Mouse (Mus musculus) lung, embryonic 16.5 days (tissue): ENCODE data around the gene Imp4. TPM values are rescaled to one million over a fixed set of nuclear protein-coding genes. Genes with fewer than 3 reads are reported as not detected.

Source experiments
- ATAC-seq: fragments of 200-750 bp; cut with Nextera tagmentation; 2 replicates; pipeline ENCODE4 v1.8.0; 2017; ENCODE audit warnings: low read depth, mild to moderate bottlenecking, moderate library complexity
- H3K27ac ChIP-seq: fragments of 300-500 bp; sonication (generic); 2 replicates; pipeline ENCODE4 v1.5.1; 2014; ENCODE audit warnings: mild to moderate bottlenecking, control low read depth, low read length
- H3K27me3 ChIP-seq: fragments of 300-500 bp; sonication (generic); 2 replicates; pipeline ENCODE4 v1.6.1; 2014; ENCODE audit warnings: low read depth, low read length, mixed read lengths; ENCODE audit not compliant: control insufficient read depth, insufficient read depth
- H3K36me3 ChIP-seq: fragments of 300-500 bp; sonication (generic); 2 replicates; pipeline ENCODE4 v1.6.1; 2014; ENCODE audit warnings: low read length; ENCODE audit not compliant: control insufficient read depth, insufficient read depth
- H3K4me1 ChIP-seq: fragments of 300-500 bp; sonication (generic); replicated peaks from 2 replicates; pipeline ENCODE4 v1.6.1; 2014; ENCODE audit warnings: low read length, mixed read lengths; ENCODE audit not compliant: control insufficient read depth, insufficient read depth
- H3K4me2 ChIP-seq: fragments of 300-500 bp; sonication (generic); 2 replicates; pipeline ENCODE4 v1.6.1; 2014; ENCODE audit warnings: low read depth, low read length, control low read depth
- H3K4me3 ChIP-seq: fragments of 300-500 bp; sonication (generic); 2 replicates; pipeline ENCODE4 v1.5.1; 2014; ENCODE audit warnings: mild to moderate bottlenecking, low read length, control low read depth
- H3K9ac ChIP-seq: fragments of 300-500 bp; sonication (generic); 2 replicates; pipeline ENCODE4 v1.6.1; 2014; ENCODE audit warnings: low read length, control low read depth
- H3K9me3 ChIP-seq: fragments of 300-500 bp; sonication (generic); 2 replicates; pipeline ENCODE4 v1.6.1; 2016; ENCODE audit warnings: low read length; ENCODE audit not compliant: control insufficient read depth
- WGBS: fragments of 180-500 bp; shearing (Covaris S2); extraction: QIAGEN DNeasy Blood & Tissue Kit; methylation state at CpG from one replicate; pipeline ENCODE4 v1.1.7; 2014; 5-methylcytosine and 5-hydroxymethylcytosine counted together
- polyA plus RNA-seq: library from polyadenylated mRNA; unstranded; fragments of >200 nt; fragmentation: Nextera tagmentation; extraction: Ambion mirVana; gene quantifications from 2 replicates; pipeline ENCODE4 v1.2.1, GENCODE M21; 2015

The Imp4 gene
- polyA plus RNA-seq = 73.8 and 79.4 TPM in 2 replicates

DNA sequence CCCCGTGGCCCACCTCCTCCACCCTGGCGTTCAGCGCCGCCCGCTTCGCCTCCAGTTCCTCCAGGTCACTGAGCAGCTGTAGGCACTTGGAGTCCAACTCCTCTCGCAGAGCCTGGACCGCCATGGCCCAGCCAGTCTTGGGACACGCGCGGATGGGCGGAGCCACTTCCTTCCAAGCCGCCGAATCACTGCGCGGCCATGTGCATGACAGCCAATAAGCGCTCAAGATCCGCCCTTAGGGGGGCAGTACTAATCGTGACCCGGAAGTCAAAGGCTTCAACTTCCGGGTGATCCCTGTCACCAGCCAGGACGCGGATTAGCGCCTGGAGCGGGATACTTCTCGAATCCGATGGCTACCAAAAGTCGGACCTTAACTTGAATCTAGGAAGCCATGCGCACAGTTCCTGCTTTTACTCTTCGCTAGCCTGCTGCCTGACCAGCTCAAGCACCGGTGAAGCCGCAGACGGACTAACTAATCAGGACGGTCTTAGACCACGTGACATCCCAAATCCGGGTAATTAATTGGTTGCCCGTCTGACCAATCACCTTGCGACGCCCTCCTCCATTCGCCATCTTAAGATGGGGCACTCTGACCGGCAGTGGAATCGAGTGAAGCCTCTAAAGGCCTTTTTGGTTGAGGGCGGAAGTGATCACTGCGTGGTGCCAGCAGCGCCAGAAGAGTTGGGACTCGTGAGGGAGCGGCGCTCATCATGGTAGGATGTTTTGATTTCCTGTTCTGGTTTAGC lies at the start of gene Imp4, which contains the start of gene Ccdc115:
Gene Imp4, plus strand, starts transcription at position 637 of the 746 bp plus-strand sequence.
Gene Ccdc115, minus strand, starts transcription at position 458 of the 746 bp plus-strand sequence.
- peak within 1 kb of the TSS; percentile 77 for H3K9ac ChIP-seq
- under 1% methylated on average over 48 of the region's 48 CpGs for WGBS
- peaks cover 24% of the 10 kb centered on the region for H3K36me3 ChIP-seq
- no peaks in the 10 kb centered on the region for H3K9me3 ChIP-seq
- peak within 1 kb of the TSS; percentile 86 for H3K4me2 ChIP-seq
- H3K4me3 ChIP-seq = peak within 1 kb of the TSS; percentile 87
- peak within 1 kb of the TSS; percentile 60 for H3K27ac ChIP-seq
- peaks cover 13% of the 10 kb centered on the region for H3K4me1 ChIP-seq
- no peaks in the 10 kb centered on the region for H3K27me3 ChIP-seq
- ATAC-seq = peak; percentile 96

DNA sequence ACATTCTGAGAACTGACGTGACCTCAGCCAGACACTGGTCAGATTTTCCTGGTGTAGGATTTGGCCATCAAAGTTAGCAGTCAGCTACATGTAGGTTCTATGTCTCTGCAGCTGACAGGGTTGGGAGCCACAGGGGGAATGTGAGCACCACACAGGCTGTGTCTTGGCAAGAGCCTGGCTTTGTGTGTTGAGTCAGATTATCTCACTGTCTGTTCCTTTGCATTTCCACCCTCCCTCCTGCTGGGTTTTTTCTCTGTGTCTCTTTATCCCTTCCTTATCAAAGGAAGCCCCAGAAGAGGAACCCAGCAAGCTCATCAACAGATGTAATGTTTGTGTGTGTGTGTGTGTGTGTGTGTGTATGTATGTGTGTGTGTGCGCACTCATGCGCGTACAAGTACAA lies 43.3 kb upstream of the Imp4 start:
- ATAC-seq = no peak
- Histone ChIP-seq H3K4me3 (no peak overlapping the region), H3K9me3 (no peaks in the 10 kb centered on the region), H3K27ac (no peak overlapping the region), H3K4me1 (no peaks in the 10 kb centered on the region), H3K9ac (no peak overlapping the region), H3K27me3 (no peaks in the 10 kb centered on the region), H3K4me2 (no peak overlapping the region), H3K36me3 (no peaks in the 10 kb centered on the region)
- WGBS = 91% methylated on average over 4 of the region's 4 CpGs

DNA sequence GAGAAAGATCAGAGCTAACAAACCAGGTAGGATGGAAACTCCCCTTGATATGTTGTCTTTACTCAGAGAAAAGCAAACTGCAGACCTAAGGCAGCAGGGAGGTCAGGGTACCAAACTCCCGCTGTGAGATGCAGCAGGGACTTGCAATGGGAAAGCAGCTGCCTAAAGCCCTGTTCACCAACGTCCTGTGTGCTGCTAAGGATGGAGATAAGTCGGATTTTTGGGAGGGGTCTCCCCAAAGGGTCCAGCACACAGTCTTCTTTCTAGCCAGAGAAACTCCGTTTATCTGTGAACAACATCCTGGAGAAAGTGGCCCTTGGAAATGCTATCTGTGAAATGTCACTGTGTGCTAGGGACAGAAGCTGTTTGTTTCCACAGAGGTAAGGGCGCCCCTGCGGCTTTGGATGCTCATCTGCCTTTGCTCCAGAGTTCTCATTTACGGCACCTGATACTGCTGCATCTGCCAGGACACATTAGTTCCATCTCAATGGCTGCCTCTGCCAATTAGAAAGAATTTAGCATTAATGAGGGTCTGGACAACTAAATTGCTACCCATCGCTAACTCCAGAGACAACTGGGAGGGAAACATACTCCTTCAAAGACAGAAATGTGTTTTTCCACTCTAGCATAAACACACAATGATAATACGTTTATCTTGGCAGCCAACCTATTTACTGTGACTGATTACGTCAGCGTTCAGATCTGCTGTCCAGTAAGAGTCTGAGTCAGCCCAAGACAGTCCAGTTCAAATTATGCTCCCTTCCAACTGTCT lies 40.3 kb upstream of the Imp4 start:
- H3K4me1 ChIP-seq = no peaks in the 10 kb centered on the region
- WGBS = 38% methylated on average over 11 of the region's 11 CpGs
- H3K36me3 ChIP-seq = no peaks in the 10 kb centered on the region
- H3K9me3 ChIP-seq = no peaks in the 10 kb centered on the region
- no peak overlapping the region for H3K4me3 ChIP-seq
- H3K27ac ChIP-seq = no peak overlapping the region
- peak; percentile 71; the same call in 1 of the 2 replicates for ATAC-seq
- no peak overlapping the region for H3K4me2 ChIP-seq
- no peaks in the 10 kb centered on the region for H3K27me3 ChIP-seq
- H3K9ac ChIP-seq = no peak overlapping the region

DNA sequence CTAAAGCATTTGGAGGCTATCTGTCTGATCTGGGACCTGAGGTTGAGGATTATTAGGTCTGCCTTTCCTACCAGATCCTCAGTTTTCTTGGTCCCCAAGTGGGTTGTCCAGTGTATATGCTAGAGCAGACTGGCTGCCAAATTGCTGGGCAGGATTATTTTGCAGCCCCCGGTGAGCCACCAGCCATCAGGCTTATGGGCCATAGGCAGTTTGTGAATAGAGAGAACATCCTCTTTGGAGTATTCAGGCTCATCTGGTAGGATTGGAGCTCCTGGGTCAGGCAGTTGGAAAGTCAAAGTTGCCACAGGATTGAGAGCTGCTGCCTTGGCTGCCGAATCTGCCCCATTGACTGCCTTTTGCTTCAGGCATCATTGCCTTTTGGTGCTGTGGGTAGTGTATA lies 11.2 kb upstream of the Imp4 start:
- Histone ChIP-seq H3K4me1 (peaks cover 2% of the 10 kb centered on the region; the same call in 1 of the 2 replicates), H3K27ac (no peak overlapping the region), H3K4me2 (no peak overlapping the region), H3K36me3 (peaks cover 18% of the 10 kb centered on the region), H3K4me3 (no peak overlapping the region), H3K27me3 (no peaks in the 10 kb centered on the region), H3K9me3 (peaks cover 34% of the 10 kb centered on the region), H3K9ac (no peak overlapping the region)
- WGBS = 91% methylated on average over 2 of the region's 2 CpGs
- ATAC-seq = no peak

DNA sequence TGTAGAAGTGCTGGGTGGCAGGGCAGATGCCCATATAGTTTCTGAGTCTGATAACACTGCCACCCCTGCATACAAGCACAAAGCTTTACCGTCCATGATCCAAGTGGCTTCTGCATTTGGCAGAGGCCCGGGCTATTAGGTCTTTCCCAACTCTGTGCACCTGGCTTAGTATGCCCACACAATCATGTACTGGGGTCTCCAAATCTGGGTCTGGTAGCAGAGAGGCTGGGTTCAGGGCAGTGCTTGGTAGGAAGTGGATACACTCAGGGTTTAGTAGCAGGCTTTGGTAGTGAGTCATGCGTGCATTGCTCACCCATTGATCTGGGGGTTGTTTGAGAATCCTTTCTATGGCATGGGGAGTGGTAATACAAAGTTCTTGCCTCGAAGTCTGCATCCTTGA lies 10.4 kb upstream of the Imp4 start:
- Histone ChIP-seq H3K36me3 (peaks cover 18% of the 10 kb centered on the region), H3K4me1 (peaks cover 5% of the 10 kb centered on the region; the same call in 1 of the 2 replicates), H3K27ac (no peak overlapping the region), H3K9me3 (peaks cover 34% of the 10 kb centered on the region), H3K4me2 (no peak overlapping the region), H3K4me3 (no peak overlapping the region), H3K27me3 (no peaks in the 10 kb centered on the region), H3K9ac (no peak overlapping the region)
- WGBS = 94% methylated on average over 4 of the region's 4 CpGs
- ATAC-seq = no peak

DNA sequence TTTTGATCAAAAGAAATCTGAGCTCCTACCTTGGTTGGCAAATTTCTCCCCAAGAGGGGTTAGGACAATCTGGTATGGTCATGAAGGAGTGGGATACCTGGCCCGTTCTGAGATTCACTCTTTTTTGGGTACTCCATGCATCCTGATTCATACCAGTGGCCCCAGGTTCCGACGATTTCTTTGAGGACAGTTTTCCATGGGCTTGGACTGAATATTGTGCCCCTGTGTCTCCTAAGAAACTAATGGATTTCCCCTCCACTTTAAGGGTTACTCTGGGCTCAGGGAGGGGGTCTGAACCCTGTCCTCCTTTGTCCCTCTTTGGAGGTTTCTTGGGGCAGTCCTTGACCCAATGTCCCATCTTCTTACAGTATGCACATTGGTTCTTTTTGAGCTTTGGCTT lies 8.7 kb upstream of the Imp4 start:
- Histone ChIP-seq H3K4me2 (no peak overlapping the region), H3K9ac (no peak overlapping the region), H3K27me3 (no peaks in the 10 kb centered on the region), H3K27ac (no peak overlapping the region), H3K4me3 (no peak overlapping the region), H3K36me3 (peaks cover 18% of the 10 kb centered on the region), H3K4me1 (peaks cover 5% of the 10 kb centered on the region; the same call in 1 of the 2 replicates), H3K9me3 (peaks cover 34% of the 10 kb centered on the region)
- ATAC-seq = no peak
- WGBS = 94% methylated on average over 3 of the region's 3 CpGs

DNA sequence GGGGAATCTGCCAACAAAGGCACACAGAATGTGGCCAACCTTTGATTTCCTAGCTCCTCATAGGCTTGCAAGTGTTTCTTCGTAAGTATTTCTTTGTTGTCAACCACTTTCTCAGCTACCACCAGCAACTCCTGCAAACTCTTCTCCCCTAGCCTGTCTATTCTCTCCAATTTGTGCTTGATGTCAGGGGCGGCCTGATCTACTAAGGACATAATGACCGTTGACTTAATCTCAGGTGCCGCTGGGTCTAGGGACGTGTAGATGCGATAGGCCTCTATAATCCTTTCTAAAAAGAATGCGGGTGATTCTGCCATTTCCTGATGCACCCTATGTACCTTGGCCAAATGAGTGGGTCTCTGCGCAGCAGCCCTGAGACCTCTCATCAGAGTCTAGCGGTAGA lies 8.2 kb upstream of the Imp4 start:
- H3K9me3 ChIP-seq = peaks cover 34% of the 10 kb centered on the region
- H3K27me3 ChIP-seq = no peaks in the 10 kb centered on the region
- WGBS = 97% methylated on average over 9 of the region's 9 CpGs
- no peak overlapping the region for H3K27ac ChIP-seq
- H3K4me3 ChIP-seq = no peak overlapping the region
- H3K4me2 ChIP-seq = no peak overlapping the region
- no peak overlapping the region for H3K9ac ChIP-seq
- H3K36me3 ChIP-seq = peaks cover 18% of the 10 kb centered on the region
- peaks cover 5% of the 10 kb centered on the region; the same call in 1 of the 2 replicates for H3K4me1 ChIP-seq
- ATAC-seq = no peak

DNA sequence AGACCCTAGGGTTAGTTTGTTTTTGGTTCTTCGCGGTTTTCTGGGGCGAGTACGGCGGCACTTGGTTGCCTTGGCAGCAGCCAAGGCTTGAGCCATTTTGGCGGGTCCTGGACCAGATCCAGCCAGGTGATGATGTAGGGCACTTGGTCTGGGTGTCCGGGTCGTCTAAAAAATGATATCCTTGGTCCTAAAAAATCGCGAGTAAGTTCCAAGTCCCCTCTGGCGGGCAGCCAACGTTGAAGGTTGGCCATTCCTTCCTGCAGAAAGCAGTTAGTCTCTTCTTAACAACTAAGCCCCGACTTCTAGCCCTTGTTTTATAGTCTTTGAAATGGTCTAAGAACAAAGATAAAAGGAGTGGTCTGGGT lies 7.3 kb upstream of the Imp4 start:
- peak overlapping the region; percentile 51 for H3K4me3 ChIP-seq
- 48% methylated on average over 13 of the region's 13 CpGs for WGBS
- peak overlapping the region; percentile 65 for H3K9ac ChIP-seq
- H3K4me1 ChIP-seq = peaks cover 5% of the 10 kb centered on the region; the same call in 1 of the 2 replicates
- no peak overlapping the region for H3K27ac ChIP-seq
- H3K36me3 ChIP-seq = peaks cover 18% of the 10 kb centered on the region
- H3K9me3 ChIP-seq = peaks cover 32% of the 10 kb centered on the region
- ATAC-seq = no peak
- H3K4me2 ChIP-seq = peak overlapping the region; percentile 67
- H3K27me3 ChIP-seq = no peaks in the 10 kb centered on the region

DNA sequence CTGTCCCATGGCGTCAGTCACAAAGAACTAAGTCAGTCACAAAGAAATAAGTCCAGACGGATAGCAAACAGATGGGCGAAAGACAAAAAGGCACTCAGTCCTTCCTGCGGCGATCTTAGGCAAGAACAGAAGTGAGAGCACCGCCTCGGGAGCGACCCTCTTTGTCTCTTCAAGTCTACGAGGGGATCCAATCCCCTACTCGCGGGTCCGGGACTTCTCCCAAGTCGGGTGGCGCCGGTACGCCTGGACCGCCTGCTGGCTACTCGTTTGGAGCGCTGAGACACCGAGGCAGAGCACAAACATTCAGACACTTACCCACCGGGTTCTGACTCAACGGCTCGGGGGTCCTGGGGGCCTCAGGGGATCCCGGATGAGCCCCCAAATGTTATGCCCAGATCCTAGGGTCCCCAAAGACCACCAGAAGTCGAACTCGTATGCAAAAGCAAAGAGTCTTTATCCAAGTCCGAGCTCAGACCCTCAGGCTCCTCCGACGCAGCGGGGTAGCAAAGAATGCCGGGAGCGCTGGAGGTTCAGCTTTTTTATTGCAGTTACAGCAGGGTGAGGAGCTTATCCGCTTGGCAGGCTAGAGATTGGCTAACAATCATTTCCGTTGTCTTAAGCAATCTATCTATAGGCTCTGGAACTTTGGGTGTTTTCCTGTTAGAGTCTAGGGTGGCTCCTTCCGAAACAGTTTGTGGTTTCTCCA lies 6.7 kb upstream of the Imp4 start:
- Histone ChIP-seq H3K9me3 (peaks cover 30% of the 10 kb centered on the region), H3K4me3 (peak overlapping the region; percentile 51), H3K27ac (peak overlapping the region; percentile 48), H3K9ac (peak overlapping the region; percentile 65), H3K27me3 (no peaks in the 10 kb centered on the region), H3K36me3 (peaks cover 18% of the 10 kb centered on the region), H3K4me1 (peaks cover 5% of the 10 kb centered on the region; the same call in 1 of the 2 replicates), H3K4me2 (peak overlapping the region; percentile 67)
- ATAC-seq = peak; percentile 72
- WGBS = 8% methylated on average over 35 of the region's 35 CpGs
